Mouse (Mus musculus) embryonic facial prominence, embryonic 13.5 days (tissue): ENCODE measurements around the gene Wdr46. TPM values are rescaled to one million over a fixed set of nuclear protein-coding genes. Genes with fewer than 3 reads are reported as not detected.
"Not testable (repeated sequence)": the region's sequence is repeated elsewhere in the genome, so short reads cannot be mapped to it uniquely, and the experiment has no call there.

Experiments
- ATAC-seq: fragments of 200-750 bp; cut with Nextera tagmentation; 2 replicates; pipeline ENCODE4 v1.8.0; 2017; ENCODE audit warnings: low read depth; ENCODE audit not compliant: insufficient number of reproducible peaks, insufficient read depth, low FRiP score, low TSS enrichment
- H3K27ac ChIP-seq: fragments of 300-500 bp; sonication (generic); 2 replicates; pipeline ENCODE4 v1.5.1; 2015; ENCODE audit warnings: moderate library complexity, mild to moderate bottlenecking, inconsistent platforms
- H3K27me3 ChIP-seq: fragments of 300-500 bp; sonication (generic); 2 replicates; pipeline ENCODE4 v1.6.1; 2015; ENCODE audit warnings: mild to moderate bottlenecking, inconsistent platforms
- H3K36me3 ChIP-seq: fragments of 300-500 bp; sonication (generic); 2 replicates; pipeline ENCODE4 v1.6.1; 2015; ENCODE audit warnings: mild to moderate bottlenecking, inconsistent platforms
- H3K4me1 ChIP-seq: fragments of 300-500 bp; sonication (generic); 2 replicates; pipeline ENCODE4 v1.6.1; 2015; ENCODE audit warnings: inconsistent platforms
- H3K4me2 ChIP-seq: fragments of 300-500 bp; sonication (generic); 2 replicates; pipeline ENCODE4 v1.6.1; 2015; ENCODE audit warnings: moderate library complexity, mild to moderate bottlenecking, inconsistent platforms
- H3K4me3 ChIP-seq: fragments of 300-500 bp; sonication (generic); 2 replicates; pipeline ENCODE4 v1.5.1; 2015; ENCODE audit warnings: mild to moderate bottlenecking, inconsistent platforms
- H3K9ac ChIP-seq: fragments of 300-500 bp; sonication (generic); 2 replicates; pipeline ENCODE4 v1.6.1; 2015; ENCODE audit warnings: mild to moderate bottlenecking, inconsistent platforms
- H3K9me3 ChIP-seq: fragments of 300-500 bp; sonication (generic); 2 replicates; pipeline ENCODE4 v1.6.1; 2016; ENCODE audit warnings: inconsistent platforms
- WGBS: fragments of 180-500 bp; shearing (Covaris S2); methylation state at CpG from one replicate; pipeline ENCODE4 v1.1.7; 2015; ENCODE audit warnings: mixed read lengths; 5-methylcytosine and 5-hydroxymethylcytosine counted together
- polyA plus RNA-seq: library from polyadenylated mRNA; unstranded; fragments of >200 nt; fragmentation: Nextera tagmentation; extraction: Ambion mirVana; gene quantifications from 2 replicates; pipeline ENCODE4 v1.2.1, GENCODE M21; 2015

Wdr46 gene
- polyA plus RNA-seq, 1 experiment from 2014 or later, result 40.7 TPM

- Histone ChIP-seq H3K4me1 (no peaks in the 10 kb centered on the region), H3K36me3 (no peaks in the 10 kb centered on the region), H3K4me2 (no peak overlapping the region), H3K27ac (no peak overlapping the region), H3K9ac (no peak overlapping the region), H3K9me3 (no peaks in the 10 kb centered on the region), H3K27me3 (no peaks in the 10 kb centered on the region), H3K4me3 (no peak overlapping the region)
- ATAC-seq, result no peak
- 76% methylated on average over 7 of the region's 7 CpGs for WGBS
Observed at GRCm38 (mm10) chr17:33902491-33902890, 38.0 kb upstream of the Wdr46 start.

- not testable (repeated sequence) for H3K4me2 ChIP-seq, H3K27ac ChIP-seq, H3K27me3 ChIP-seq, H3K9me3 ChIP-seq, ATAC-seq, H3K9ac ChIP-seq, H3K4me3 ChIP-seq, H3K36me3 ChIP-seq, H3K4me1 ChIP-seq
- 64% methylated on average over 6 of the region's 6 CpGs for WGBS
Observed at GRCm38 (mm10) chr17:33903911-33904651, 36.4 kb upstream of the Wdr46 start.

- ATAC-seq, H3K9me3 ChIP-seq, H3K27ac ChIP-seq, H3K4me1 ChIP-seq, H3K4me2 ChIP-seq, H3K9ac ChIP-seq, H3K4me3 ChIP-seq, H3K36me3 ChIP-seq, H3K27me3 ChIP-seq: not testable (repeated sequence)
- WGBS, result 19% methylated on average over 3 of the region's 4 CpGs
Observed at GRCm38 (mm10) chr17:33904835-33905234, 35.6 kb upstream of the Wdr46 start, which contains the start of gene Platr17. Platr17 (plus strand) TSS chr17:33905135.

- under 1% methylated on average over 43 of the region's 44 CpGs for WGBS
- ATAC-seq, result peak; percentile 27
- peak overlapping the region; percentile 81 for H3K9ac ChIP-seq
Observed at GRCm38 (mm10) chr17:33908331-33909076, 32.0 kb upstream of the Wdr46 start.

GRCm38 (mm10) chr17:33909077-33909868 lies 31.2 kb upstream of the Wdr46 start, which contains the start of gene Daxx:
Daxx (plus strand) TSS chr17:33909414.
- under 1% methylated on average over 68 of the region's 68 CpGs for WGBS
- Histone ChIP-seq H3K9me3 (no peaks in the 10 kb centered on the region), H3K9ac (peak within 1 kb of the TSS; percentile 91), H3K4me1 (peaks cover 31% of the 10 kb centered on the region), H3K27me3 (no peaks in the 10 kb centered on the region), H3K27ac (peak within 1 kb of the TSS; percentile 91), H3K4me2 (peak within 1 kb of the TSS; percentile 97), H3K36me3 (peaks cover 34% of the 10 kb centered on the region), H3K4me3 (peak within 1 kb of the TSS; percentile 95)
- ATAC-seq, result peak; percentile 96

More at GRCm38 (mm10) chr17:33908331-33909076, 32.0 kb upstream of the Wdr46 start:
- H3K36me3 ChIP-seq, result peaks cover 26% of the 10 kb centered on the region
- peaks cover 31% of the 10 kb centered on the region for H3K4me1 ChIP-seq
- H3K4me2 ChIP-seq, result peak overlapping the region; percentile 97
- no peaks in the 10 kb centered on the region for H3K9me3 ChIP-seq
- no peaks in the 10 kb centered on the region for H3K27me3 ChIP-seq
- H3K27ac ChIP-seq, result peak overlapping the region; percentile 91
- peak overlapping the region; percentile 95 for H3K4me3 ChIP-seq

GRCm38 (mm10) chr17:33909869-33910250 lies 30.6 kb upstream of the Wdr46 start:
- H3K4me1 ChIP-seq, result peaks cover 32% of the 10 kb centered on the region
- peak overlapping the region; percentile 91 for H3K9ac ChIP-seq
- H3K36me3 ChIP-seq, result peaks cover 38% of the 10 kb centered on the region
- no peak for ATAC-seq
- H3K4me3 ChIP-seq, result peak overlapping the region; percentile 95
- WGBS, result 0% methylated on average over 14 of the region's 14 CpGs
- H3K4me2 ChIP-seq, result peak overlapping the region; percentile 97
- H3K27ac ChIP-seq, result peak overlapping the region; percentile 91
- H3K27me3 ChIP-seq, result no peaks in the 10 kb centered on the region
- H3K9me3 ChIP-seq, result no peaks in the 10 kb centered on the region

- ATAC-seq, result no peak
- H3K36me3 ChIP-seq, result peaks cover 42% of the 10 kb centered on the region
- 37% methylated on average over 11 of the region's 11 CpGs for WGBS
- H3K9me3 ChIP-seq, result no peaks in the 10 kb centered on the region
- H3K27me3 ChIP-seq, result no peaks in the 10 kb centered on the region
- peak overlapping the region; percentile 97 for H3K4me2 ChIP-seq
- peak overlapping the region; percentile 95 for H3K4me3 ChIP-seq
- H3K4me1 ChIP-seq, result peaks cover 38% of the 10 kb centered on the region
- peak overlapping the region; percentile 91 for H3K9ac ChIP-seq
- H3K27ac ChIP-seq, result peak overlapping the region; percentile 91
Observed at GRCm38 (mm10) chr17:33910346-33911051, 30.0 kb upstream of the Wdr46 start.

GRCm38 (mm10) chr17:33911052-33911812 lies 29.2 kb upstream of the Wdr46 start:
- Histone ChIP-seq H3K4me2 (no peak overlapping the region), H3K27me3 (no peaks in the 10 kb centered on the region), H3K4me1 (peaks cover 39% of the 10 kb centered on the region), H3K9me3 (no peaks in the 10 kb centered on the region), H3K27ac (no peak overlapping the region), H3K36me3 (peaks cover 42% of the 10 kb centered on the region), H3K4me3 (no peak overlapping the region), H3K9ac (0 out of 2 replicates have a peak overlapping the region, but pooled peaks have one; percentile 27)
- no peak for ATAC-seq
- 94% methylated on average over 31 of the region's 31 CpGs for WGBS

- peaks cover 43% of the 10 kb centered on the region for H3K36me3 ChIP-seq
- ATAC-seq, result no peak
- H3K9ac ChIP-seq, result 0 out of 2 replicates have a peak overlapping the region, but pooled peaks have one; percentile 27
- no peaks in the 10 kb centered on the region for H3K27me3 ChIP-seq
- H3K27ac ChIP-seq, result no peak overlapping the region
- H3K4me3 ChIP-seq, result no peak overlapping the region
- no peak overlapping the region for H3K4me2 ChIP-seq
- 90% methylated on average over 28 of the region's 28 CpGs for WGBS
- no peaks in the 10 kb centered on the region for H3K9me3 ChIP-seq
- H3K4me1 ChIP-seq, result peaks cover 43% of the 10 kb centered on the region
Observed at GRCm38 (mm10) chr17:33911813-33912414, 28.5 kb upstream of the Wdr46 start.

GRCm38 (mm10) chr17:33913264-33913663 lies 27.2 kb upstream of the Wdr46 start:
- no peak for ATAC-seq
- H3K4me2 ChIP-seq, result no peak overlapping the region
- no peak overlapping the region for H3K27ac ChIP-seq
- WGBS, result 90% methylated on average over 10 of the region's 10 CpGs
- H3K9me3 ChIP-seq, result no peaks in the 10 kb centered on the region
- H3K4me1 ChIP-seq, result peaks cover 51% of the 10 kb centered on the region
- H3K9ac ChIP-seq, result no peak overlapping the region
- H3K36me3 ChIP-seq, result peaks cover 56% of the 10 kb centered on the region
- no peak overlapping the region for H3K4me3 ChIP-seq
- no peaks in the 10 kb centered on the region for H3K27me3 ChIP-seq
